Mouse (Mus musculus): Measurements from ENCODE around the gene Slc4a10. TPM values are rescaled to one million over a fixed set of nuclear protein-coding genes. Genes with fewer than 3 reads are reported as not detected.

Slc4a10 gene
- polyA plus RNA-seq (2021; fragmentation: Nextera tagmentation): 35.5 and 37.1 TPM in 2 replicates
- long read RNA-seq, experiment 1, full-length matches to known transcripts: 70 of 212 reads
- long read RNA-seq, experiment 1, partial matches to known transcripts: 83 of 212 reads
- long read RNA-seq, experiment 1, other reads (novel, unspliced or antisense): 59 of 212 reads
- long read RNA-seq, experiment 2, full-length matches to known transcripts: 13 of 72 reads
- long read RNA-seq, experiment 2, partial matches to known transcripts: 31 of 72 reads
- long read RNA-seq, experiment 2, other reads (novel, unspliced or antisense): 28 of 72 reads

DNA sequence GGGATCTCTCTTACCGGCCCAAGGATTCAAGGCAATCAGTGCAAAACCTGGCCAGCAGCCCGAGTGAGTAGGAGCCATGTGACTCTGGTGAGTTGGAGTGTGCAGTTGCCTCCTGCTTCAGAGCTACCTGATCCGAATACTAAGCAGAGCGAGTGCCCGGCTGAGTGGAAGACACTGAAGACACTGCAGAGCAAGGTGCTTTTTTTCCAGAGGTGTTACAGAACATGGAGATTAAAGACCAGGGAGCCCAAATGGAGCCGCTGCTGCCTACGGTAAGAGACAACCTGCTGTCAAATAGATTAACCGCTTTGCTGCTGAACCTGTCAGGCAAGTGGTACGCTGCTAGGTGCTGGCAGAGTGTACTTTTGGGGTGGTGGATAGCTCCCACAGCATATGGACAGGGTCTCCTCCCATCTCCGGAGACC is at the start of gene Slc4a10:
Gene Slc4a10, plus strand, starts transcription at position 42 of the 425 bp plus-strand sequence.

Other genes starting within 250 kb of the Slc4a10 start
- gene Tbr1, start 243.5 kb upstream of the Slc4a10 start, polyA plus RNA-seq (2021; fragmentation: Nextera tagmentation): 9.4 and 28.0 TPM in 2 replicates